Mouse (Mus musculus) inflammation-experienced regulatory T-cells, adult 6 months (primary cell): ENCODE measurements around the gene Inip. TPM values are rescaled to one million over a fixed set of nuclear protein-coding genes. Genes with fewer than 3 reads are reported as not detected.
A peak's percentile ranks its signal among the peaks of the same experiment; 100 is the strongest.

Source experiments
- ATAC-seq: one replicate; pipeline ENCODE4 v1.8.0; 2017
- polyA plus RNA-seq, 3 experiments: library from polyadenylated mRNA; unstranded; fragments of 100-300 nt; shearing (Covaris generic); gene quantifications; one replicate each; pipeline ENCODE4 v1.2.1; 2017

Gene Inip
- polyA plus RNA-seq, 3 experiments from 2014 or later: 48.4 to 49.9 (median 49.5) TPM

- ATAC-seq: no peak
Observed at GRCm38 (mm10) chr4:59767717-59768116, 33.7 kb downstream of the Inip start.

GRCm38 (mm10) chr4:59765385-59766005 lies 35.9 kb downstream of the Inip start:
- no peak for ATAC-seq

- no peak for ATAC-seq
Observed at GRCm38 (mm10) chr4:59764950-59765349, 36.4 kb downstream of the Inip start.

- no peak for ATAC-seq
Observed at GRCm38 (mm10) chr4:59761365-59761729, 40.0 kb downstream of the Inip start.

GRCm38 (mm10) chr4:59760636-59761364 lies 40.6 kb downstream of the Inip start:
- ATAC-seq: no peak

- no peak for ATAC-seq
Observed at GRCm38 (mm10) chr4:59760016-59760415, 41.4 kb downstream of the Inip start.

- ATAC-seq: no peak
Observed at GRCm38 (mm10) chr4:59757452-59758435, 43.6 kb downstream of the Inip start.

GRCm38 (mm10) chr4:59756332-59757082 lies 44.9 kb downstream of the Inip start:
- no peak for ATAC-seq

GRCm38 (mm10) chr4:59753491-59754140 lies 47.8 kb downstream of the Inip start:
- no peak for ATAC-seq

GRCm38 (mm10) chr4:59739882-59740281 lies 61.5 kb downstream of the Inip start:
- no peak for ATAC-seq

- no peak for ATAC-seq
Observed at GRCm38 (mm10) chr4:59739321-59739720, 62.1 kb downstream of the Inip start.

- ATAC-seq: no peak
Observed at GRCm38 (mm10) chr4:59731544-59731943, 69.8 kb downstream of the Inip start.

GRCm38 (mm10) chr4:59728839-59729238 lies 72.5 kb downstream of the Inip start:
- ATAC-seq: peak; percentile 81

- ATAC-seq: no peak
Observed at GRCm38 (mm10) chr4:59727878-59728261, 73.5 kb downstream of the Inip start.

GRCm38 (mm10) chr4:59727187-59727877 lies 74.1 kb downstream of the Inip start:
- no peak for ATAC-seq

- ATAC-seq: no peak
Observed at GRCm38 (mm10) chr4:59726501-59726900, 74.9 kb downstream of the Inip start.

- no peak for ATAC-seq
Observed at GRCm38 (mm10) chr4:59725579-59725978, 75.8 kb downstream of the Inip start.

GRCm38 (mm10) chr4:59721811-59722210 lies 79.6 kb downstream of the Inip start:
- ATAC-seq: no peak
